Mouse (Mus musculus) testis, adult 2 months (tissue): ENCODE results near the gene Rspo1.

Experiments
- CTCF ChIP-seq: fragments of 200-500 bp; IDR thresholded peaks from 2 replicates; pipeline ENCODE4 v1.5.1; 2012; ENCODE audit warnings: low read depth, mild to moderate bottlenecking, inconsistent platforms, low read length, moderate library complexity; ENCODE audit not compliant: control insufficient read depth, insufficient read depth, insufficient replicate concordance
- POLR2A ChIP-seq: fragments of 200-500 bp; IDR thresholded peaks from 2 replicates; pipeline ENCODE4 v1.6.1; 2012; ENCODE audit warnings: low read depth, mild to moderate bottlenecking, inconsistent platforms, low read length, moderate library complexity; ENCODE audit not compliant: control insufficient read depth

DNA sequence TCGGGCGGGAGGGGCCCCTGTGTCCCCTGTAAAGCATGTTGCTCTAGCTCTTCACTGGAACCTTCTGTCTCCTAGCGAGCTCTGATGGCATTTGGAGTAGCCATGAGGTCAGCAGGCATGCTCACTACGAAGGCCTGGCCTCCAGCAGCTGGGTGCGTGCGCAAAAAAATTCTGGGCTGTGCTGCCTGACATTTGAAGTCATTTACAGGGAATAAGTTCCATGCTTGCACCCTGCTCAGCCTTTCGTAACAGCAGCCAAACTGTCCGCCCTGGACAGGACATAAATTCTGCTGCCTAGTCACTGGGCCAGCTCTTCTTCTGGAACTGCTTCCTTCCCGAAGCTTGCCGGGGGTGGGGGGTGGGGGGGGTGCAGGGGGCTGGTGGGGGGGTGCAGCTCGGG is 27.2 kb upstream of the Rspo1 start:
- TF ChIP-seq CTCF (no peak), POLR2A (no peak)
